Mouse (Mus musculus) CH12.LX (cell line): Measurements from ENCODE around the gene Sdhaf2. TPM values are rescaled to one million over a fixed set of nuclear protein-coding genes. Genes with fewer than 3 reads are reported as not detected.

ENCODE experiments used
- DNase-seq: peaks from one replicate; pipeline ENCODE4 v3.0.0-alpha.2; 2013; ENCODE audit errors: extremely low read depth
- H3K27ac ChIP-seq: 2 replicates; pipeline ENCODE4 v1.5.1; 2012; ENCODE audit warnings: low read depth, mild to moderate bottlenecking, control low read depth, moderate library complexity; ENCODE audit not compliant: insufficient read depth
- H3K27me3 ChIP-seq: replicated peaks from 2 replicates; pipeline ENCODE3; 2012; ENCODE audit warnings: inconsistent platforms
- H3K36me3 ChIP-seq, 2 experiments: replicated peaks in 1 of 2; 2 replicates each; pipeline versions ENCODE3 to v1.6.1; 2012; ENCODE audit warnings: inconsistent platforms in 1 of 2, low read length in 1 of 2, mild to moderate bottlenecking in 1 of 2, mixed read lengths in 1 of 2, moderate library complexity in 1 of 2; ENCODE audit not compliant: control insufficient read depth in 1 of 2, insufficient read depth in 1 of 2
- H3K4me1 ChIP-seq, 2 experiments: 2 replicates each; pipeline ENCODE4 v1.6.1; 2012; ENCODE audit warnings: inconsistent platforms in 1 of 2, moderate library complexity in 1 of 2; ENCODE audit not compliant: insufficient read depth in 2 of 2, control insufficient read depth in 1 of 2
- H3K4me2 ChIP-seq: 2 replicates; pipeline ENCODE4 v1.6.1; 2012; ENCODE audit warnings: low read depth, mild to moderate bottlenecking, control low read depth; ENCODE audit not compliant: poor library complexity, insufficient read depth, severe bottlenecking
- H3K4me3 ChIP-seq, 3 experiments: fragments of 150-350 bp in 1 of 3; sonication (generic) in 1 of 3; replicated peaks in 1 of 3; 2 replicates each; pipeline versions ENCODE3 to v1.5.1; 2011 to 2012; ENCODE audit warnings: low read depth in 2 of 3, low read length in 2 of 3, mild to moderate bottlenecking in 2 of 3, moderate library complexity in 2 of 3, control low read depth in 1 of 3, improper control_type of control experiment in 1 of 3, inconsistent platforms in 1 of 3, mixed read lengths in 1 of 3; ENCODE audit not compliant: poor library complexity in 1 of 3
- H3K79me2 ChIP-seq: replicated peaks from 2 replicates; pipeline ENCODE4 v1.6.1; 2012; ENCODE audit warnings: mild to moderate bottlenecking, moderate library complexity; ENCODE audit not compliant: control insufficient read depth, poor library complexity, insufficient read depth, severe bottlenecking; ENCODE audit errors: extremely low read depth
- H3K9ac ChIP-seq: 2 replicates; pipeline ENCODE4 v1.6.1; 2012; ENCODE audit warnings: low read depth, mild to moderate bottlenecking, control low read depth, moderate library complexity; ENCODE audit not compliant: insufficient read depth
- H3K9me3 ChIP-seq: replicated peaks from 2 replicates; pipeline ENCODE3; 2012; ENCODE audit warnings: low read length, inconsistent platforms, mixed read lengths
- BHLHE40 ChIP-seq: IDR thresholded peaks from 2 replicates; pipeline ENCODE4 v1.6.1; 2011; ENCODE audit warnings: mild to moderate bottlenecking, low read depth, low read length, improper control_type of control experiment
- CTCF ChIP-seq, 2 experiments: IDR thresholded peaks in 1 of 2; conservative IDR thresholded peaks in 1 of 2; 2 replicates each; pipeline ENCODE4 v1.5.1; 2011 to 2012; ENCODE audit warnings: low read depth in 2 of 2, low read length in 2 of 2, improper control_type of control experiment in 1 of 2, inconsistent platforms in 1 of 2, mild to moderate bottlenecking in 1 of 2, moderate library complexity in 1 of 2
- E2F4 ChIP-seq: IDR thresholded peaks from 2 replicates; pipeline ENCODE4 v1.6.1; 2011; ENCODE audit warnings: low read depth, low read length, improper control_type of control experiment; ENCODE audit not compliant: insufficient replicate concordance
- ETS1 ChIP-seq: conservative IDR thresholded peaks from 2 replicates; pipeline ENCODE4 v1.6.1; 2012; ENCODE audit warnings: low read depth, mild to moderate bottlenecking, inconsistent platforms, low read length, improper control_type of control experiment, moderate library complexity
- JUN ChIP-seq: IDR thresholded peaks from 2 replicates; pipeline ENCODE4 v1.6.1; 2011; ENCODE audit warnings: low read depth, mild to moderate bottlenecking, low read length, improper control_type of control experiment, moderate library complexity; ENCODE audit not compliant: insufficient read depth
- JUND ChIP-seq: conservative IDR thresholded peaks from 2 replicates; pipeline ENCODE4 v1.6.1; 2011; ENCODE audit warnings: low read depth, low read length, improper control_type of control experiment
- KAT2A ChIP-seq: IDR thresholded peaks from 2 replicates; pipeline ENCODE4 v1.6.1; 2012; ENCODE audit warnings: low read length, improper control_type of control experiment, inconsistent platforms; ENCODE audit not compliant: insufficient replicate concordance
- MAFK ChIP-seq: IDR thresholded peaks from 2 replicates; pipeline ENCODE4 v1.6.1; 2011; ENCODE audit warnings: low read length, improper control_type of control experiment; ENCODE audit not compliant: insufficient replicate concordance
- MAX ChIP-seq: IDR thresholded peaks from 2 replicates; pipeline ENCODE4 v1.6.1; 2011; ENCODE audit warnings: low read length, improper control_type of control experiment
- MAZ ChIP-seq: IDR thresholded peaks from 2 replicates; pipeline ENCODE4 v1.6.1; 2012; ENCODE audit warnings: low read depth, mild to moderate bottlenecking, inconsistent platforms, low read length, improper control_type of control experiment, moderate library complexity
- NELFE ChIP-seq: IDR thresholded peaks from 2 replicates; pipeline ENCODE4 v1.6.1; 2011; ENCODE audit warnings: low read depth, low read length, improper control_type of control experiment
- SIN3A ChIP-seq: IDR thresholded peaks from 2 replicates; pipeline ENCODE4 v1.6.1; 2012; ENCODE audit warnings: low read length, improper control_type of control experiment, inconsistent platforms
- SMC3 ChIP-seq: IDR thresholded peaks from 2 replicates; pipeline ENCODE4 v1.6.1; 2011; ENCODE audit warnings: low read depth, low read length, improper control_type of control experiment
- USF1 ChIP-seq: IDR thresholded peaks from 2 replicates; pipeline ENCODE4 v1.6.1; 2014; ENCODE audit warnings: low read depth, mild to moderate bottlenecking, inconsistent platforms, low read length, improper control_type of control experiment
- USF2 ChIP-seq: conservative IDR thresholded peaks from 2 replicates; pipeline ENCODE4 v1.6.1; 2011; ENCODE audit warnings: low read depth, low read length, improper control_type of control experiment
- dilution Hi-C: fragments of 300-500 bp; cut with MboI; formaldehyde crosslinking; loops from 2 replicates; pipeline ENCODE4 v1.14.3; 2020; ENCODE audit warnings: low sequenced_read_pairs; ENCODE audit not compliant: extremely low pct_unique_long_range_greater_than_20kb, extremely low pct_ligation_motif_present
- in situ Hi-C: fragments of 300-500 bp; cut with MboI; formaldehyde crosslinking; loops from 3 replicates; pipeline ENCODE4 v1.14.3; 2019; ENCODE audit warnings: low sequenced_read_pairs, low pct_ligation_motif_present, low pct_unique_long_range_greater_than_20kb, mixed read lengths
- polyA plus RNA-seq: library from polyadenylated mRNA; unstranded; fragments of >175 nt; gene quantifications from 2 replicates; pipeline ENCODE4 v1.2.1, GENCODE M21; 2012; ENCODE audit warnings: low read depth; ENCODE audit not compliant: insufficient read length
- total RNA-seq, 2 experiments: library from RNA; depleted of rRNA; stranded (reverse); fragments of 300-350 nt in 1 of 2; fragments of >200 nt in 1 of 2; gene quantifications; 2 replicates each; pipeline ENCODE4 v1.2.3; 2012 to 2014

Gene Sdhaf2
- total and polyA plus RNA-seq, 3 experiments: 31.7 to 96.0 (median 57.3) TPM

DNA sequence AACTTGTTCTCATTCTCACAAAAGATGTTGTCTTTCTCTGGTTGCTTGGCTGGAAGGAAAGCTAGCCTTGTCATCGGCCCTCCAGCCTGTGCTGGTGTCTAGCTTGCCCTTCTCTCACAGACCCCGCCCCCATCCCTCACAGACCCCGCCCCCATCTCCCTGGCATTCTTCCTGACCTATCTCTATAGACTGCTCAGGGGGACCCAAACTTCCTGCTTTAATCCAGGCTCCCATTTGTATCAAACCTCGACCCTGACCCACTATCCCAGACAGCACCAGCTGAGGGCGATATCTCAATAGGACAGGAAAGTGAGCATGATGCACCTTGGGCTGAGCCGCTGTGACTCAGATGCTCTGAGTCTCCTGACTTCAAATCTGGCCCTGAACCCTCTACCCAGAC, 52.2 kb downstream of the Sdhaf2 start:
- H3K27me3 ChIP-seq: peaks cover 9% of the 10 kb centered on the region
- no peak overlapping the region for H3K4me2 ChIP-seq
- no peak for DNase-seq
- H3K4me1 ChIP-seq: peaks cover 3 to 9% of the 10 kb centered on the region in 2 experiments; a peak in 2 of 4 replicates
- H3K9ac ChIP-seq: no peak overlapping the region
- no peaks in the 10 kb centered on the region for H3K9me3 ChIP-seq
- no peaks in the 10 kb centered on the region for H3K36me3 ChIP-seq
- H3K4me3 ChIP-seq: no peak overlapping the region
- H3K79me2 ChIP-seq: no peaks in the 10 kb centered on the region
- in situ Hi-C loops: no loop called here
- TF ChIP-seq CTCF (conservative IDR thresholded peaks at IDR 0.05 in 1 of 2, IDR thresholded peaks at IDR 0.05 in 1 of 2; ENCODE audit: low read depth in 2 of 2, low read length in 2 of 2): no peak
- TF ChIP-seq MAZ: no peak
- TF ChIP-seq SMC3: no peak
- no peak for TF ChIP-seq KAT2A
- TF ChIP-seq BHLHE40: no peak
- no peak overlapping the region for H3K27ac ChIP-seq
- dilution Hi-C loops: no loop called here

DNA sequence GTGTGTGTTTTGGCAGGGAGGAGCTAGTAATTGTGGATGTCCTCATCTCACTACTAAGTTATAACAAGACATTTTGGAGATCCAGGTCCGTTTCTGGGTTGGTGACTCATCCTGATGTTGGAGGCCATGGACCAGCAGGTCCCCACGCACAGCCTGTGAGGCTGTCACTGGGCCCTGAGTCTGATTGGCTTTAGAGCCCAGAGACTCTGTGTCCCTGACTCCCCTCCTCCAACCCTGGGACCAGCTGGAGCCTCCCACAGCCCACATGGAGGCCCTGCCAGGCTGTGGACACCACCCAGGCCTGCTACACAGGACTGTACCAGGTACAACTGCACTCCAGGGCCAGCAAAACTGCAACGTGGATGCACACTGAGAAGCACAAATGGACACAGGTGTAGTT, 53.0 kb downstream of the Sdhaf2 start:
- H3K79me2 ChIP-seq: no peaks in the 10 kb centered on the region
- no peak for TF ChIP-seq CTCF (conservative IDR thresholded peaks at IDR 0.05 in 1 of 2, IDR thresholded peaks at IDR 0.05 in 1 of 2; ENCODE audit: low read depth in 2 of 2, low read length in 2 of 2)
- no peak for TF ChIP-seq USF2
- no peak for TF ChIP-seq NELFE
- TF ChIP-seq E2F4: no peak
- TF ChIP-seq JUN: no peak
- no peak for TF ChIP-seq JUND
- no peak for TF ChIP-seq MAFK
- H3K36me3 ChIP-seq: no peaks in the 10 kb centered on the region
- no peak for DNase-seq
- H3K27ac ChIP-seq: no peak overlapping the region
- H3K9me3 ChIP-seq: no peaks in the 10 kb centered on the region
- H3K4me3 ChIP-seq: no peak overlapping the region
- H3K27me3 ChIP-seq: peaks cover 11% of the 10 kb centered on the region
- dilution Hi-C loops (no loop called here), in situ Hi-C loops (no loop called here)
- no peak overlapping the region for H3K4me2 ChIP-seq
- peaks cover 3 to 10% of the 10 kb centered on the region in 2 experiments; a peak in 2 of 4 replicates for H3K4me1 ChIP-seq
- H3K9ac ChIP-seq: no peak overlapping the region

DNA sequence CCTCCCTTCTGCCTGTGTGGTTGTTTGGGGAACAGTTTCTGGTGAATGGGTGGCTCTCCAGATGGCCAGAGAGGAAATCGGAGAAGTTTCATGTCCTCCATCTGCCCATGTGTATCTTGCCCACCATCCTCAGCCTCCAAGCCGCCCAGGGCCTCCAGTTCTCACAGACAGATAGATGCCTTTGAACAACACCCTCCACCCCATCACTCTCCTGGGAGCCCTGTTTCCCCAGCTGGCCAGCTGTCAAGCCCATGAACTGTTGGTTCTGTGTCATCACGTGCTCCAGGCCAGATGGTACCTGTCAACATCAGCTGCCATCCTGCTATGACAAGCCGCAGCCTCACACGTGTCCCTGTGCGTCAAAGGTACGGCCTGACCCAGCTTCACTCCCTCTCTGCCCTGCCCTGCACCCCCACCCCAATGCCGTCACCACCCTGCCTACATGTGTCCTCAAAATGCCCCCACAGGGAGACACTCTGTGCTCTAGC, 56.7 kb downstream of the Sdhaf2 start:
- Histone ChIP-seq H3K9ac (no peak overlapping the region), H3K79me2 (no peaks in the 10 kb centered on the region), H3K4me2 (no peak overlapping the region), H3K27ac (no peak overlapping the region), H3K4me3 (no peak overlapping the region), H3K36me3 (no peaks in the 10 kb centered on the region), H3K27me3 (peaks cover 39% of the 10 kb centered on the region), H3K4me1 (peaks cover 3 to 10% of the 10 kb centered on the region in 2 experiments; a peak in 2 of 4 replicates), H3K9me3 (no peaks in the 10 kb centered on the region)
- dilution Hi-C loops: no loop called here
- in situ Hi-C loops: no loop called here
- DNase-seq: no peak
- TF ChIP-seq USF1 (peak; percentile 7; the same call in 1 of the 2 replicates), ETS1 (peak; percentile 82), BHLHE40 (peak; percentile 80), NELFE (no peak), MAX (peak; percentile 55; the same call in 1 of the 2 replicates), SIN3A (0 out of 2 replicates have a peak, but pooled peaks have one; percentile 29)
